Mouse (Mus musculus) layer of hippocampus, adult 9-10 months (tissue): Measurements from ENCODE around the gene Idh1.

ENCODE experiments used
- DNase-seq: peaks from one replicate; pipeline ENCODE4 v3.0.0; 2022; ENCODE audit warnings: low spot score

Idh1 gene

DNA sequence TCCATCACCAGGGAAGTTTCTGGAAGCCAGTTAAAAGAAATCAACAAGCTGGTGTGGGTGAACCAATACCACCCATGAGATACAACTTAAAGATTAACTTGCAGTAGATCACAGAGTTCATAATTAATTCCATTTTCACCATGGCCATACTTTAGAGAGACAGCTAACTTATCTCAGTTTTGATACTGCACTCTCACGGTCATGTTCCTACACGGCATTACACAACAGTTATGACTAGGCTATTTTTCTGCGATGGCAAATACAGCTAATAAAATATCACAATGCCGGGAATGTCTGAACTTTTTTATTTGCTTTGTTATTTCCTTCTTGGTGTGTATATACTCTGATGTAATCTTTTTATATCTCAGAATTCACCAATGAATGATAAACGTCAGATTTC lies 9.4 kb downstream of the Idh1 start:
- no peak for DNase-seq

- no peak for DNase-seq
Observed at GRCm38 (mm10) chr1:65176171-65176570, 10.1 kb downstream of the Idh1 start.

DNA sequence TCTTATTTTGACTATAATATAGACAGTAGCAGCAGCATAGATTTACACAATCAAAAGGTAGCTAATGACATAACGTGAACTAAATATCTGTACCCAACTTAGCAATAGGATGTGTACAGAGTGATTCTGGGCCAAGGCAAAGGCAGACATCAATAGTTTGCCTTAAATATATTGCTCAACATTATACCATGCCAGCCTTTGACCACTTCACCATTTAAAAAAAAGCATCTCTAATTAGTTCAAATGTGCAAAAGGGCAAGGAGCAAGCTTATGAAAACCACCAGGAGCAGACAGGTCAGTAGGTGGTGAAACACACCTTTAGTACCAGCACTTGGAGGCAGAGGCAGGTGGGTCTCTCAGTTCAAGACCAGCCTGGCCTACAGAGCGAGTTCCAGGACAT lies 12.6 kb downstream of the Idh1 start:
- DNase-seq: no peak

DNA sequence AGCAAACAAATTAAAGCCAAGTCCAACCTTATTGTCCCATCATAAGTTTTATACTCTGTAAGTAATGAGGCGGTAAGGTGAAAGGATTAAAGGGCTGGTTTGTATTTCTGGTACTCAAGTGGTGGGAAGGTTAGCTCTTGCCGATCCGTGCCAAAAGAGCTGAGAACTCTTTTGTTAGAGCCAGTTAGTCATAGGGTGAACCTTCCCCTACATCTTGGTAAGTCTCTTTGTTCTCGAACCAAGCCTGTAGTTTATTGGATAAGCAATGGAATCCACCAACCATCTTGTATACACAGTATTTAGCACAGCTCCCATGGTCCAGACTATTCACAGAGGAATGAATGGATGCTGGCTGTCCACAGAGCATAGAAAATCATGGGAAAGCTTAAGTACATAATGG lies 14.7 kb downstream of the Idh1 start:
- no peak for DNase-seq

GRCm38 (mm10) chr1:65169947-65170346 lies 16.4 kb downstream of the Idh1 start:
- DNase-seq: no peak

GRCm38 (mm10) chr1:65169536-65169935 lies 16.8 kb downstream of the Idh1 start:
- no peak for DNase-seq

DNA sequence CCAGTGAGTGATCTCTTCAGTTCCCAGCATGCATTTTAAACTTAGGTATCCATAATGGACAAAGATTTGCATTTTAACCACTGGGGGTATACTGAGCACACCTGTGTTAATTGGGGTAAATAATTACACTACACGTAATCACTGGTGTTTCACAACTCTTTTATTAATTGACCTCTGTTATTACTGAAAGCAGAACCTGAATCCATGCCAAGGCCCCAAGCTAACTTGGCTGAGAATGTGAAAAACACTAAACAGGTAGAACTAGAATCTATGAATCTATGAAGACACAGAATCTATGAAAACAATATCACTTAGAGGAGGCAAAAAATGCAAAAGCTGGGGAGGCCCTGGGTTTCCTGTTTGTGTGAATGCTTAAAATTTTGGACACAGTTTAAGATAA lies 18.8 kb downstream of the Idh1 start:
- no peak for DNase-seq

- DNase-seq: no peak
Observed at GRCm38 (mm10) chr1:65162210-65162609, 24.1 kb downstream of the Idh1 start.

DNA sequence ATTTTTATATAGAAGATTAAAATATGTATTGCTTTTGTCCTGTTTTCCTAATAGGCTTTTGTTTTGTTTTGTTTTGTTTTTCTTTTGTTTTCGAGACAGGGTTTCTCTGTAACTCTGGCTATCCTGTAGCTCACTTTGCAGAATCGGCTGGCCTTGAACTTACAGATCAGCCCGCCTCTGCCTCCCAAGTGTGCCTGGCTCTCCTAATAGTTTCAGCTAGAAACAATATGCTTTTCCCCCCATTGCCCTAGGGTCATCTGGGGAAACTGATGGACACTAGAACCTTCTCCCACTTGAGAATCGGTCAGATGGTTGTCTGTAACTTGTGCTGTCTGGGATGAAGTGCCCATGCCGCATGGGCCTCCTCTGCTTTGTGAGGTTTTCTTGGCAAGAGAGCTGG lies 30.2 kb downstream of the Idh1 start:
- DNase-seq: no peak

DNA sequence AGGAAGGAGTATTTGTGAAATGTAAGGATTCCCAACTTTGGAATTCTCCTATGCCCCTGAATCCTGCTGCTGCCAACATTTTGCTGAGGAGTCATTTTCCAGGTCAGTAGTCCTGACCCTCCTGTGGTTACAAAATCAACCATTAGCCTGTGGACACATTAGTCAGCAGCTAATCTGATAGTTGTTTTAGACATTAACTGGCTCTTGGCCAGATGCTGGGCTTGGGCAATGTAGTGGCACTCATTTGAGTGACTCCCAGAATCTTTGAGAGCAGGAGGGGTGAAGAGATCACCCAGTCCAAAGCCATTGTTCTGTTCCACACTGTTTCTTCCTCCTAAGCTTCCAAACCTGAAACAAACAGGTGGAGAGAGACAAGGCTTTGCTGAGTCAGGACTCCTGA lies 31.5 kb downstream of the Idh1 start:
- no peak for DNase-seq

DNA sequence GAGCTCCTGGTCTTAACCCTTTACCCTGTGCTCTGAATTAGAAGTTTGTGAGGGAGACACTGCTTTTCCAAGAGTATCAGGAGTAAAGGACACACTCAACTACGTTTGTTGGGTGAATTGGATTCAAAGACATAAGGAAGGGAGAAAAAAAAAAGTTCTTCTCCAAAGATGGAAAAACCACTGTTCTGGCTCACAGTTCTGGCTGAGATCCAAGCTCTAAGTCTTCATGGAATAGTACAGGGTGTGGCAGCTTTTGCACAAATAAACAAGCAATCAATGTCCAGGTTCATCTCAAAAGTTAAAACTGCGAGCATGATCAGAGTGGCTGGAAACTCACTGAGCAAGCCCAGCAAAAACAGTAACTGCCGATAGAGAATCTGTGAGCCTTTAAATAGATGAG lies 38.3 kb downstream of the Idh1 start:
- DNase-seq: no peak

GRCm38 (mm10) chr1:65147326-65147725 lies 39.0 kb downstream of the Idh1 start:
- no peak for DNase-seq

- DNase-seq: no peak
Observed at GRCm38 (mm10) chr1:65146601-65147000, 39.7 kb downstream of the Idh1 start.

GRCm38 (mm10) chr1:65144783-65145182 lies 41.5 kb downstream of the Idh1 start:
- DNase-seq: no peak

GRCm38 (mm10) chr1:65137560-65137959 lies 48.7 kb downstream of the Idh1 start:
- no peak for DNase-seq

GRCm38 (mm10) chr1:65132833-65133232 lies 53.5 kb downstream of the Idh1 start:
- DNase-seq: no peak

GRCm38 (mm10) chr1:65131671-65132070 lies 54.6 kb downstream of the Idh1 start:
- no peak for DNase-seq

DNA sequence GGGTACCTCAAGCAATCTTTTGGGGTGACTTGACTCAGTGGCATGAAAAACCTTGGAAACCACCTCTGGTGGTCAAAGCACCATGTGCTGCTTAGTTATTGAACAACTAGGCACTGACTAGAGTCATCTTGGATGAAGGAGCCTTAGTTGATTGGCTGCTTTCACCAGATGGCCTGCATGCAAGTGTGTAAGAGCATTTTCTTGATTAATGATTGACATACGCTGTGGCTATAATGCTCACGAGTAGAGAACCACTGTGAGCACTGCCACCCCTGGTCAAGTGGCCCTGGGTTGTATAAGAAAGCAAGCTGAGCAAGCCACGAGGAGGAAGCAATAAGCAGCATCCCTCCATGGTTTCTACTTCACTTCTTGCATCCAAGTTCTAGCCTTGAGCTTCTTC lies 56.1 kb downstream of the Idh1 start:
- no peak for DNase-seq

GRCm38 (mm10) chr1:65129634-65130180 lies 56.6 kb downstream of the Idh1 start:
- DNase-seq: peak; percentile 13

GRCm38 (mm10) chr1:65122574-65123372 lies 63.5 kb downstream of the Idh1 start, which contains the start of gene D630023F18Rik:
D630023F18Rik (minus strand) TSS chr1:65123214.
- DNase-seq: peak; percentile 15

GRCm38 (mm10) chr1:65119438-65119837 lies 66.9 kb downstream of the Idh1 start, which contains the start of gene Gm28845:
Gm28845 (minus strand) TSS chr1:65119558.
- DNase-seq: no peak

DNA sequence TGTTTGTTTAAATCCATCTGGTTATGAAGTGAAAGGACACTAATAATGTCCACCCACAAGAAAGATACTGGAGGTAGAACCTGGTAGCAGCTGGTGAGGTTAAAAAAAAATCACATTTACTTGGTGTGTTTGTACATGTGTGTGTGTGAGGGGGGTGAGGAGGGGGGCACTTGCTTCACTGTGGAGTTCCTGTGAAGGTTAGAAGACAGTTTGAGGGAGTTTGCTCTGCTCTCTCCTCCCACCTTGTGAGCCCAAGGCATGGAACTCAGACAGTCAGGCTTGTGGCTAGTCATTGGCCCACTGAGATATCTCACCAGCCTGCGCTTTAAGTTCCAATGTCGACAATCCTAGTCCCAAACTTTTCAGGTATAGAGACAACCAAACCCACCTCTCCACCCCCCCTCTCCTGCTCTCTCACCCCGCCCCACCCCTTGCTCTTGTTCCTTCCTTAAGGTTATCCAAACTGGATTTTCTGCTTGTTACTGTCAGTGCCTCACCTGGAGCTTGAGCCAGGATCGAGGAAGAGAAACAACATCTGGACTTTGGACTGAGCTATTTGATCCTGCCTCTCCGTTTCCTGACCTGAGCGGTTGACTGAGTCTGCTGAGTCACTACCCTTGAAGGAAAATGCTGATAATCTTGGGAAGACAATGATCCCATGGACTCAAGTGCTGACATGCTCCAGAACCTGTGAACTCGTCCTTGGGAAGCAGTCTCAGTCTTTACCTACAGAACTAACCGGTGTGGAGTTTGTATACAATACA lies 68.0 kb downstream of the Idh1 start:
- no peak for DNase-seq

GRCm38 (mm10) chr1:65113536-65114172 lies 72.6 kb downstream of the Idh1 start:
- no peak for DNase-seq
